Mouse (Mus musculus) spleen, adult 2 months (tissue): ENCODE results near the gene Ptprk. TPM values are rescaled to one million over a fixed set of nuclear protein-coding genes. Genes with fewer than 3 reads are reported as not detected.

ENCODE experiments used
- DNase-seq, 2 experiments: peaks; one replicate each; pipeline versions ENCODE4 v3.0.0 to v3.0.0-alpha.2; 2012 to 2021; ENCODE audit warnings: low spot score in 2 of 2, low read depth in 1 of 2
- H3K27ac ChIP-seq: fragments of 200-500 bp; 2 replicates; pipeline ENCODE4 v1.5.1; 2012; ENCODE audit warnings: low read length, inconsistent platforms; ENCODE audit not compliant: insufficient read depth
- H3K27me3 ChIP-seq: fragments of 200-500 bp; 2 replicates; pipeline ENCODE4 v1.6.1; 2012; ENCODE audit warnings: mild to moderate bottlenecking, moderate library complexity, low read length, inconsistent platforms; ENCODE audit not compliant: control insufficient read depth, insufficient read depth
- H3K36me3 ChIP-seq: fragments of 200-500 bp; 2 replicates; pipeline ENCODE4 v1.6.1; 2012; ENCODE audit warnings: mild to moderate bottlenecking, low read length, inconsistent platforms; ENCODE audit not compliant: control insufficient read depth, insufficient read depth
- H3K4me1 ChIP-seq: fragments of 200-500 bp; 2 replicates; pipeline ENCODE4 v1.6.1; 2011; ENCODE audit warnings: inconsistent platforms; ENCODE audit not compliant: control insufficient read depth, insufficient read depth, insufficient read length
- H3K4me3 ChIP-seq: fragments of 200-500 bp; 2 replicates; pipeline ENCODE4 v1.5.1; 2011; ENCODE audit warnings: mild to moderate bottlenecking, inconsistent platforms; ENCODE audit not compliant: insufficient read depth, insufficient read length; ENCODE audit errors: extremely low read depth
- CTCF ChIP-seq: fragments of 200-500 bp; IDR thresholded peaks from 2 replicates; pipeline ENCODE4 v1.5.1; 2011; ENCODE audit warnings: mild to moderate bottlenecking, inconsistent platforms; ENCODE audit not compliant: insufficient read depth, insufficient read length, insufficient replicate concordance; ENCODE audit errors: extremely low read depth
- POLR2A ChIP-seq: fragments of 200-500 bp; IDR thresholded peaks from 2 replicates; pipeline ENCODE4 v1.6.1; 2011; ENCODE audit warnings: low read depth, low read length, inconsistent platforms
- WGBS: fragments of 180-500 bp; shearing (Covaris S2); methylation state at CpG from one replicate; pipeline ENCODE4 v1.1.7; 2018; 5-methylcytosine and 5-hydroxymethylcytosine counted together
- polyA plus RNA-seq: library from polyadenylated mRNA; depleted of rRNA; stranded (reverse); fragments of >200 nt; gene quantifications from 2 replicates; pipeline ENCODE4 v1.2.3, GENCODE M21; 2012

The Ptprk gene
- polyA plus RNA-seq, 1 experiment: 1.6 TPM

- Histone ChIP-seq H3K27ac (no peak overlapping the region), H3K36me3 (no peaks in the 10 kb centered on the region), H3K4me1 (no peaks in the 10 kb centered on the region), H3K4me3 (no peak overlapping the region), H3K27me3 (no peaks in the 10 kb centered on the region)
- DNase-seq: no peak
- TF ChIP-seq POLR2A (no peak), CTCF (no peak)
- 92% methylated on average over 5 of the region's 5 CpGs for WGBS
These were observed 53.4 kb downstream of the Ptprk start for GRCm38 (mm10) chr10:28128011-28128410.

GRCm38 (mm10) chr10:28128450-28128849 lies 53.8 kb downstream of the Ptprk start:
- Histone ChIP-seq H3K27me3 (no peaks in the 10 kb centered on the region), H3K4me3 (no peak overlapping the region), H3K4me1 (no peaks in the 10 kb centered on the region), H3K27ac (no peak overlapping the region), H3K36me3 (no peaks in the 10 kb centered on the region)
- TF ChIP-seq POLR2A: no peak
- no peak for TF ChIP-seq CTCF
- no peak for DNase-seq
- WGBS: 37% methylated on average over 4 of the region's 4 CpGs

GRCm38 (mm10) chr10:28130422-28130821 lies 55.8 kb downstream of the Ptprk start:
- H3K36me3 ChIP-seq: no peaks in the 10 kb centered on the region
- WGBS: 92% methylated on average over 9 of the region's 9 CpGs
- no peak for TF ChIP-seq CTCF
- no peak for TF ChIP-seq POLR2A

DNA sequence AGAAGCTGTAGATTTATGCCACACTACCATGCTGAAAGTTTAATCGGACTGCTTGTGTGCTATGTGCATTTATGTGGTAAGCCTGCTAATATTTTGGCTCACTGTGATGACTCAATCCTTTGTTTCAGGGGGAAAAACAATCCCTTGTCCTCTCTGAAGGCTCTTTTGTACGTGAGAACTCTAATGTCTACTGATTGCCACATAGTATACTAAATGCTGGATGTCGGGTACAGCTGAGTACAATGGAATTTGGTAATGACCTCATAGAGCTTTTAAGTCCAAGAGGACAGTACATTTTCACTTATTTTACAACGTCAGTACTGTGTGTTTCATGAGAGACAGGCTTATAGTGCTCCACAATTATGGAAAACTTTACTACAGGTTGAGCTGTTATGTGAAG lies 59.1 kb downstream of the Ptprk start:
- DNase-seq: no peak
- H3K4me1 ChIP-seq: no peaks in the 10 kb centered on the region
- H3K36me3 ChIP-seq: no peaks in the 10 kb centered on the region
- H3K27ac ChIP-seq: no peak overlapping the region
- TF ChIP-seq CTCF: no peak
- no peak for TF ChIP-seq POLR2A
- no peak overlapping the region for H3K4me3 ChIP-seq
- 85% methylated on average over 4 of the region's 4 CpGs for WGBS
- H3K27me3 ChIP-seq: no peaks in the 10 kb centered on the region

More at GRCm38 (mm10) chr10:28130422-28130821, 55.8 kb downstream of the Ptprk start:
- Histone ChIP-seq H3K4me3 (no peak overlapping the region), H3K4me1 (no peaks in the 10 kb centered on the region), H3K27ac (no peak overlapping the region), H3K27me3 (no peaks in the 10 kb centered on the region)
- DNase-seq: no peak

DNA sequence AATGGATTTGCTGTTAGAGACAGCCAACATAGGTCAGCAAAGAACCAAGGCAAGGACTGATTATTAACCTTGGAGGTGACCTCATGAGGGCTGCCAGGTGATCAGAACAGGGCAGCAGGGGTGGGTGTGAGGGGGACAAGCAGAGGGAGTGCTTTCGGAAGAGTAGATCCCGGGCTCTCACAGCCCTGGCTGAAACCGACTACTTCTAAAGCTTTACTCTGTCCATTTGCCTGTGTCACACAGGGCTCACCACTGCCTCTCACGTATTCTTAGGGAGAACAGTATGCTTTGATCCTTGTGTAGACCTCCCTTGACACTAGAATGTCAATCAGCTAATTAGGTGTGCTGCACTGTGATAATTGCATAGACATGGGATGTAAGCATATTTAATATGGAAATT lies 63.8 kb downstream of the Ptprk start:
- Histone ChIP-seq H3K27ac (no peak overlapping the region), H3K36me3 (no peaks in the 10 kb centered on the region), H3K4me1 (no peaks in the 10 kb centered on the region), H3K27me3 (no peaks in the 10 kb centered on the region), H3K4me3 (no peak overlapping the region)
- no peak for TF ChIP-seq CTCF
- TF ChIP-seq POLR2A: no peak
- 89% methylated on average over 4 of the region's 4 CpGs for WGBS
- no peak for DNase-seq

GRCm38 (mm10) chr10:28144459-28144858 lies 69.8 kb downstream of the Ptprk start:
- TF ChIP-seq POLR2A (no peak), CTCF (no peak)
- no peak for DNase-seq
- H3K4me3 ChIP-seq: no peak overlapping the region
- no peaks in the 10 kb centered on the region for H3K4me1 ChIP-seq
- no peaks in the 10 kb centered on the region for H3K36me3 ChIP-seq
- 98% methylated on average over 1 of the region's 1 CpGs for WGBS
- no peak overlapping the region for H3K27ac ChIP-seq
- no peaks in the 10 kb centered on the region for H3K27me3 ChIP-seq

DNA sequence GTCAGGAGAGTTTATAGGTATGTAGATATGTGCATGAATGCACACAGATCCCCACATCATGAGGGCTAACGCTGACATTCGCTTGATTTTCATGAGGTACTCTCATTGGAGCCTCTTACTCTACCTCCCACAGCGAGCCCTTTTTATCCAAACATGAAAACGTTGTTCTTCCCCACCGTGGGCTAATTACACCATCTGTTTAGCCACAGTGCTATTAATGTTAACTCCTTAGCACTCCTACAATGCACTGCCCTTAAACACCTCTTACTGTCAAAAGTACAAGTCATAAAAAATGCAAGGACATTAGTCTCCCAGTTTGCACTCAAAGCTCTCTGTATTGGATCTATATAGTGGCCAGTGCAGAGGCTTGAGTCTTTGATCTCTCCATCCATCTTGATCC lies 70.7 kb downstream of the Ptprk start:
- TF ChIP-seq CTCF: no peak
- no peak for TF ChIP-seq POLR2A
- Histone ChIP-seq H3K27ac (no peak overlapping the region), H3K4me1 (no peaks in the 10 kb centered on the region), H3K27me3 (no peaks in the 10 kb centered on the region), H3K4me3 (no peak overlapping the region), H3K36me3 (no peaks in the 10 kb centered on the region)
- no peak for DNase-seq
- WGBS: 80% methylated on average over 5 of the region's 5 CpGs
